Mouse (Mus musculus) CH12.LX (cell line): Measurements from ENCODE around the gene Neurl1b. TPM values are rescaled to one million over a fixed set of nuclear protein-coding genes. Genes with fewer than 3 reads are reported as not detected.

Experiments
- DNase-seq: peaks from one replicate; pipeline ENCODE4 v3.0.0-alpha.2; 2013; ENCODE audit errors: extremely low read depth
- H3K27ac ChIP-seq: 2 replicates; pipeline ENCODE4 v1.5.1; 2012; ENCODE audit warnings: low read depth, mild to moderate bottlenecking, control low read depth, moderate library complexity; ENCODE audit not compliant: insufficient read depth
- H3K27me3 ChIP-seq: replicated peaks from 2 replicates; pipeline ENCODE3; 2012; ENCODE audit warnings: inconsistent platforms
- H3K36me3 ChIP-seq, 2 experiments: replicated peaks in 1 of 2; 2 replicates each; pipeline versions ENCODE3 to v1.6.1; 2012; ENCODE audit warnings: inconsistent platforms in 1 of 2, low read length in 1 of 2, mild to moderate bottlenecking in 1 of 2, mixed read lengths in 1 of 2, moderate library complexity in 1 of 2; ENCODE audit not compliant: control insufficient read depth in 1 of 2, insufficient read depth in 1 of 2
- H3K4me1 ChIP-seq, 2 experiments: 2 replicates each; pipeline ENCODE4 v1.6.1; 2012; ENCODE audit warnings: inconsistent platforms in 1 of 2, moderate library complexity in 1 of 2; ENCODE audit not compliant: insufficient read depth in 2 of 2, control insufficient read depth in 1 of 2
- H3K4me2 ChIP-seq: 2 replicates; pipeline ENCODE4 v1.6.1; 2012; ENCODE audit warnings: low read depth, mild to moderate bottlenecking, control low read depth; ENCODE audit not compliant: poor library complexity, insufficient read depth, severe bottlenecking
- H3K4me3 ChIP-seq, 3 experiments: fragments of 150-350 bp in 1 of 3; sonication (generic) in 1 of 3; replicated peaks in 1 of 3; 2 replicates each; pipeline versions ENCODE3 to v1.5.1; 2011 to 2012; ENCODE audit warnings: low read depth in 2 of 3, low read length in 2 of 3, mild to moderate bottlenecking in 2 of 3, moderate library complexity in 2 of 3, control low read depth in 1 of 3, improper control_type of control experiment in 1 of 3, inconsistent platforms in 1 of 3, mixed read lengths in 1 of 3; ENCODE audit not compliant: poor library complexity in 1 of 3
- H3K79me2 ChIP-seq: replicated peaks from 2 replicates; pipeline ENCODE4 v1.6.1; 2012; ENCODE audit warnings: mild to moderate bottlenecking, moderate library complexity; ENCODE audit not compliant: control insufficient read depth, poor library complexity, insufficient read depth, severe bottlenecking; ENCODE audit errors: extremely low read depth
- H3K9ac ChIP-seq: 2 replicates; pipeline ENCODE4 v1.6.1; 2012; ENCODE audit warnings: low read depth, mild to moderate bottlenecking, control low read depth, moderate library complexity; ENCODE audit not compliant: insufficient read depth
- H3K9me3 ChIP-seq: replicated peaks from 2 replicates; pipeline ENCODE3; 2012; ENCODE audit warnings: low read length, inconsistent platforms, mixed read lengths
- BHLHE40 ChIP-seq: IDR thresholded peaks from 2 replicates; pipeline ENCODE4 v1.6.1; 2011; ENCODE audit warnings: mild to moderate bottlenecking, low read depth, low read length, improper control_type of control experiment
- CHD1 ChIP-seq: IDR thresholded peaks from 2 replicates; pipeline ENCODE4 v1.6.1; 2012; ENCODE audit warnings: low read depth, low read length, improper control_type of control experiment, inconsistent platforms
- CHD2 ChIP-seq: IDR thresholded peaks from 2 replicates; pipeline ENCODE4 v1.6.1; 2011; ENCODE audit warnings: low read length, improper control_type of control experiment
- CTCF ChIP-seq, 2 experiments: IDR thresholded peaks in 1 of 2; conservative IDR thresholded peaks in 1 of 2; 2 replicates each; pipeline ENCODE4 v1.5.1; 2011 to 2012; ENCODE audit warnings: low read depth in 2 of 2, low read length in 2 of 2, improper control_type of control experiment in 1 of 2, inconsistent platforms in 1 of 2, mild to moderate bottlenecking in 1 of 2, moderate library complexity in 1 of 2
- IRF4 ChIP-seq: IDR thresholded peaks from 2 replicates; pipeline ENCODE4 v1.6.1; 2014; ENCODE audit warnings: low read depth, mild to moderate bottlenecking, inconsistent platforms, low read length, improper control_type of control experiment
- MAFK ChIP-seq: IDR thresholded peaks from 2 replicates; pipeline ENCODE4 v1.6.1; 2011; ENCODE audit warnings: low read length, improper control_type of control experiment; ENCODE audit not compliant: insufficient replicate concordance
- MAX ChIP-seq: IDR thresholded peaks from 2 replicates; pipeline ENCODE4 v1.6.1; 2011; ENCODE audit warnings: low read length, improper control_type of control experiment
- MAZ ChIP-seq: IDR thresholded peaks from 2 replicates; pipeline ENCODE4 v1.6.1; 2012; ENCODE audit warnings: low read depth, mild to moderate bottlenecking, inconsistent platforms, low read length, improper control_type of control experiment, moderate library complexity
- MXI1 ChIP-seq: IDR thresholded peaks from 2 replicates; pipeline ENCODE4 v1.6.1; 2011; ENCODE audit warnings: mild to moderate bottlenecking, low read depth, low read length, improper control_type of control experiment
- NELFE ChIP-seq: IDR thresholded peaks from 2 replicates; pipeline ENCODE4 v1.6.1; 2011; ENCODE audit warnings: low read depth, low read length, improper control_type of control experiment
- POLR2A ChIP-seq: IDR thresholded peaks from 2 replicates; pipeline ENCODE4 v1.6.1; 2011; ENCODE audit warnings: low read depth, mild to moderate bottlenecking, improper control_type of control experiment, low read length
- RAD21 ChIP-seq: IDR thresholded peaks from 2 replicates; pipeline ENCODE4 v1.6.1; 2011; ENCODE audit warnings: low read depth, mild to moderate bottlenecking, low read length, improper control_type of control experiment, moderate library complexity
- RCOR1 ChIP-seq: conservative IDR thresholded peaks from 2 replicates; pipeline ENCODE4 v1.6.1; 2012; ENCODE audit warnings: low read depth, mild to moderate bottlenecking, inconsistent platforms, low read length, improper control_type of control experiment
- UBTF ChIP-seq: IDR thresholded peaks from 2 replicates; pipeline ENCODE4 v1.6.1; 2012; ENCODE audit warnings: low read depth, mild to moderate bottlenecking, inconsistent platforms, low read length, improper control_type of control experiment, moderate library complexity
- USF2 ChIP-seq: conservative IDR thresholded peaks from 2 replicates; pipeline ENCODE4 v1.6.1; 2011; ENCODE audit warnings: low read depth, low read length, improper control_type of control experiment
- ZMIZ1 ChIP-seq: IDR thresholded peaks from 2 replicates; pipeline ENCODE4 v1.6.1; 2012; ENCODE audit warnings: low read depth, mild to moderate bottlenecking, inconsistent platforms, low read length, improper control_type of control experiment
- ZNF384 ChIP-seq: IDR thresholded peaks from 2 replicates; pipeline ENCODE4 v1.6.1; 2012; ENCODE audit warnings: low read depth, low read length, improper control_type of control experiment, inconsistent platforms
- dilution Hi-C: fragments of 300-500 bp; cut with MboI; formaldehyde crosslinking; loops from 2 replicates; pipeline ENCODE4 v1.14.3; 2020; ENCODE audit warnings: low sequenced_read_pairs; ENCODE audit not compliant: extremely low pct_unique_long_range_greater_than_20kb, extremely low pct_ligation_motif_present
- in situ Hi-C: fragments of 300-500 bp; cut with MboI; formaldehyde crosslinking; loops from 3 replicates; pipeline ENCODE4 v1.14.3; 2019; ENCODE audit warnings: low sequenced_read_pairs, low pct_ligation_motif_present, low pct_unique_long_range_greater_than_20kb, mixed read lengths
- polyA plus RNA-seq: library from polyadenylated mRNA; unstranded; fragments of >175 nt; gene quantifications from 2 replicates; pipeline ENCODE4 v1.2.1, GENCODE M21; 2012; ENCODE audit warnings: low read depth; ENCODE audit not compliant: insufficient read length
- total RNA-seq, 2 experiments: library from RNA; depleted of rRNA; stranded (reverse); fragments of 300-350 nt in 1 of 2; fragments of >200 nt in 1 of 2; gene quantifications; 2 replicates each; pipeline ENCODE4 v1.2.3; 2012 to 2014

Neurl1b gene
- total and polyA plus RNA-seq, 3 experiments, result 0.25 TPM; not detected in 2

GRCm38 (mm10) chr17:26437089-26437815 is 22.6 kb downstream of the Neurl1b start:
- TF ChIP-seq USF2 (no peak), BHLHE40 (peak; percentile 27; the same call in 1 of the 2 replicates)
- peaks cover 82% of the 10 kb centered on the region for H3K27me3 ChIP-seq
- no peak overlapping the region for H3K27ac ChIP-seq

GRCm38 (mm10) chr17:26439001-26439400 is 24.4 kb downstream of the Neurl1b start:
- Histone ChIP-seq H3K4me3 (no peak overlapping the region), H3K27ac (no peak overlapping the region), H3K27me3 (peaks cover 81% of the 10 kb centered on the region), H3K4me2 (no peak overlapping the region), H3K79me2 (no peaks in the 10 kb centered on the region), H3K4me1 (peaks cover 2 to 10% of the 10 kb centered on the region in 2 experiments; a peak in 3 of 4 replicates), H3K9me3 (no peaks in the 10 kb centered on the region), H3K9ac (no peak overlapping the region), H3K36me3 (no peaks in the 10 kb centered on the region)
- no peak for DNase-seq
- TF ChIP-seq ZMIZ1 (no peak), CTCF (conservative IDR thresholded peaks at IDR 0.05 in 1 of 2, IDR thresholded peaks at IDR 0.05 in 1 of 2; ENCODE audit: low read depth in 2 of 2, low read length in 2 of 2) (no peak), RAD21 (no peak), MAFK (no peak), MAX (no peak), ZNF384 (no peak), IRF4 (no peak), MAZ (no peak), POLR2A (no peak), NELFE (no peak), UBTF (no peak), RCOR1 (no peak)
- dilution Hi-C loops (no loop called here), in situ Hi-C loops (no loop called here)

More at GRCm38 (mm10) chr17:26437089-26437815, 22.6 kb downstream of the Neurl1b start:
- no peak overlapping the region for H3K9ac ChIP-seq
- peak; percentile 7 for DNase-seq
- dilution Hi-C loops (no loop called here), in situ Hi-C loops (no loop called here)
- H3K9me3 ChIP-seq, result no peaks in the 10 kb centered on the region
- no peaks in the 10 kb centered on the region for H3K36me3 ChIP-seq
- H3K79me2 ChIP-seq, result no peaks in the 10 kb centered on the region
- no peak overlapping the region for H3K4me3 ChIP-seq
- 0 out of 2 replicates have a peak overlapping the region, but pooled peaks have one; percentile 4 for H3K4me2 ChIP-seq
- H3K4me1 ChIP-seq, result peaks cover 2 to 10% of the 10 kb centered on the region in 2 experiments; a peak in 3 of 4 replicates

GRCm38 (mm10) chr17:26441024-26441423 is 26.4 kb downstream of the Neurl1b start:
- Histone ChIP-seq H3K9me3 (no peaks in the 10 kb centered on the region), H3K4me2 (no peak overlapping the region), H3K9ac (no peak overlapping the region), H3K36me3 (no peaks in the 10 kb centered on the region), H3K4me1 (peaks cover 2 to 10% of the 10 kb centered on the region in 2 experiments; a peak in 3 of 4 replicates), H3K4me3 (no peak overlapping the region)
- DNase-seq, result no peak
- TF ChIP-seq MXI1 (no peak), CHD1 (no peak), CHD2 (no peak)
- TF ChIP-seq, all 38 proteins: peak for 0
- Histone ChIP-seq H3K27ac (no peak overlapping the region), H3K79me2 (no peaks in the 10 kb centered on the region), H3K27me3 (peaks cover 82% of the 10 kb centered on the region)
- dilution Hi-C loops (no loop called here), in situ Hi-C loops (no loop called here)
